ENCODE assay signal across 9 mouse cellular contexts in genomic region chr6:129333674-129334078, GRCm38 (mm10). TPM values are rescaled to one million over a fixed set of nuclear protein-coding genes. Genes with fewer than 3 reads are reported as not detected.
DNase-seq lines count a peak whose midpoint lies in the region; ATAC-seq and TF ChIP-seq lines count a peak whose summit lies in the region.
"Had no signal": no experiment of that assay in that cellular context is flagged by ENCODE, and none has a peak within 500 bp of the region (broad histone marks: within the 10 kb centered on the region; RNA-seq: fewer than 3 reads in every experiment).

No protein-coding gene starts in this region.

- no peaks in the 10 kb centered on the region for H3K9me3 ChIP-seq in hindbrain, postnatal 0 days (ENCODE audit: low read length)
- H3K9me3 ChIP-seq: limb, embryonic 15.5 days had no signal

- H3K4me2 ChIP-seq in hindbrain, postnatal 0 days (ENCODE audit: low read depth, low read length), result peak overlapping the region; percentile 49
- H3K4me2 ChIP-seq: limb, embryonic 15.5 days had no signal

- H3K27ac ChIP-seq in hindbrain, postnatal 0 days, result no peak overlapping the region
- H3K27ac ChIP-seq: limb, embryonic 15.5 days had no signal

- TF ChIP-seq CTCF in hindbrain, postnatal 0 days (IDR thresholded peaks at IDR 0.05; ENCODE audit: low read depth), result peak; percentile 85

- DNase-seq in MEL-GATA-1-ER (ENCODE audit: extremely low read depth, low read depth), result peak; percentile 73
- DNase-seq in c-Kit-positive CD71-positive TER-119-positive erythroid progenitor cells, embryonic 14.5 days (ENCODE audit: low spot score), result peak; percentile 20
- peak; percentile 36 to 43 for DNase-seq in frontal cortex, adult 2 months (ENCODE audit: extremely low spot score in 1 of 2, low spot score in 1 of 2)
- DNase-seq in hindbrain, postnatal 0 days (ENCODE audit: low spot score), result peak; percentile 86
- DNase-seq in left cerebral cortex, adult 11 months (ENCODE audit: low spot score), result peak; percentile 24
- DNase-seq in lung, postnatal 4 days, result peak; percentile 51 to 75
- DNase-seq in retina, postnatal 7 days (ENCODE audit: low read depth, low spot score), result peak; percentile 6
- peak; percentile 69 to 75 for DNase-seq in thymus, postnatal 36 days

- peak; percentile 96 for ATAC-seq in hindbrain, postnatal 0 days

- no peaks in the 10 kb centered on the region for H3K4me1 ChIP-seq in hindbrain, postnatal 0 days (ENCODE audit: insufficient read depth, low read length)
- H3K4me1 ChIP-seq: limb, embryonic 15.5 days had no signal

- no peak overlapping the region for H3K9ac ChIP-seq in hindbrain, postnatal 0 days (replicated peaks; ENCODE audit: low read length)
- H3K9ac ChIP-seq: limb, embryonic 15.5 days had no signal

- WGBS in hindbrain, postnatal 0 days, result 11% methylated on average over 11 of the region's 11 CpGs

- no peaks in the 10 kb centered on the region for H3K27me3 ChIP-seq in hindbrain, postnatal 0 days (ENCODE audit: insufficient read depth, low read length)
- H3K27me3 ChIP-seq: limb, embryonic 15.5 days had no signal

- H3K4me3 ChIP-seq in hindbrain, postnatal 0 days (ENCODE audit: low read length), result peak overlapping the region; percentile 22
- H3K4me3 ChIP-seq: limb, embryonic 15.5 days had no signal

- H3K36me3 ChIP-seq in hindbrain, postnatal 0 days (ENCODE audit: insufficient read depth, low read length), result no peaks in the 10 kb centered on the region
- H3K36me3 ChIP-seq: limb, embryonic 15.5 days had no signal

RNA-seq across cellular contexts. Expression of gene 4922502D21Rik, which starts 2.1 kb away (rescaled TPM):
- not detected in 2 replicates for polyA plus RNA-seq in frontal cortex, adult 2 months (2012; rRNA removed)
- not detected in 2 replicates for total RNA-seq in hindbrain, postnatal 0 days (2014; rRNA removed)
- not detected in 2 replicates for polyA plus RNA-seq in hindbrain, postnatal 0 days (2015; fragmentation: Nextera tagmentation; extraction: Ambion mirVana)
- polyA plus RNA-seq: limb, embryonic 15.5 days had no signal

RNA-seq across cellular contexts. Expression of gene Clec12a, which starts 8.8 kb away (rescaled TPM):
- polyA plus RNA-seq in frontal cortex, adult 2 months (2012; rRNA removed), result 0.36 and 0.44 TPM in 2 replicates
- not detected in 2 replicates for total RNA-seq in hindbrain, postnatal 0 days (2014; rRNA removed)
- polyA plus RNA-seq in hindbrain, postnatal 0 days (2015; fragmentation: Nextera tagmentation; extraction: Ambion mirVana), result 0.33 and 0.52 TPM in 2 replicates

RNA-seq across cellular contexts. Expression of gene Clec12b, which starts 52.0 kb away (rescaled TPM):
- polyA plus RNA-seq in frontal cortex, adult 2 months (2012; rRNA removed), result 0.13 and 0.22 TPM in 2 replicates
- total RNA-seq in hindbrain, postnatal 0 days (2014; rRNA removed), result 0.29 and 0.42 TPM in 2 replicates
- 0.49 TPM in 2 replicates for polyA plus RNA-seq in hindbrain, postnatal 0 days (2015; fragmentation: Nextera tagmentation; extraction: Ambion mirVana)
- polyA plus RNA-seq: limb, embryonic 15.5 days had no signal

RNA-seq across cellular contexts. Expression of gene Cd69, which starts 58.4 kb away (rescaled TPM):
- 0.20 TPM in 1 of 2 replicates, not detected in the other for polyA plus RNA-seq in frontal cortex, adult 2 months (2012; rRNA removed)
- total RNA-seq in hindbrain, postnatal 0 days (2014; rRNA removed), result not detected in 2 replicates
- polyA plus RNA-seq in hindbrain, postnatal 0 days (2015; fragmentation: Nextera tagmentation; extraction: Ambion mirVana), result not detected in 2 replicates

Comparison
In these comparisons a context has a peak if more than half of its experiments do, and no peak if none do; other contexts are left out.
1. DNase-seq: peak in every context shown above with its lines; median percentile 86 in hindbrain, postnatal 0 days; 73 in MEL-GATA-1-ER; 72 in thymus, postnatal 36 days; 63 in lung, postnatal 4 days; 40 in frontal cortex, adult 2 months; 24 in left cerebral cortex, adult 11 months; 20 in c-Kit-positive CD71-positive TER-119-positive erythroid progenitor cells, embryonic 14.5 days; 6 in retina, postnatal 7 days.